Mouse (Mus musculus): Measurements from ENCODE around the gene Foxs1.

Gene Foxs1

DNA sequence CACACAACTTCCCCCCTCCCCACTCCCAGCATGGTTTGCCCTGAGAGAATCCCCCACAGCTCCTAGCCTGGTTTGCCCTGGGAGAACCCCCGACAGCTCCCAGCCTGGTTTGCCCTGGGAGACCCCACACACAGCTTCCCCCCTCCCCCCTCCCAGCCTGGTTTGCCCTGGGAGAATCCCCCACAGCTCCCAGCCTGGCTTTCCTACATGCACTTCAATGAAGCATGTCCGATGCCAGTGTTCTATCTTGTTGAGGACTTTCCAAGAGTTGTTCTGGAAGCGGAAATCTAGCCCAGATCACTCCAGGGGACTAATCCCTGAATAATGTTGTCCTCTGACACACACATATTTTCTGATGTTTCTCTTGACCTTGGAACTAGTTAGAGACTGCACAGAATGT lies 30.4 kb downstream of the Foxs1 start:
- no peak for DNase-seq

DNA sequence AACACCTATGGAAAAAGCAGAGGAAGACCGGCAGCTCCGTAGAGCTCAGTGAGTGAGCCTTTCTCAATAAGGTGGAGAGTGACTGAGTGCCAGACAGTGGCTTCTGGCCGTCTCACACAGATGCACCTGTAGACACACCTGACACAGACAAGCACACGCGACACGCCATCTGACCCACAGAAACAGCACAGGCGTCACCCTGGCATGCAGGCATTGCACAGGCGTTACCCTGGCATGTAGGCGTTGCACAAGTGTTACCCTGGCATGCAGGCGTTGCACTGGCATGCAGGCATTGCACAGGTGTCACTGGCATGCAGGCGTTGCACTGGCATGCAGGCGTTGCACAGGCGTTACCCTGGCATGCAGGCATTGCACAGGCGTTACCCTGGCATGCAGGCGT lies 31.7 kb downstream of the Foxs1 start:
- DNase-seq, result peak; percentile 80

DNA sequence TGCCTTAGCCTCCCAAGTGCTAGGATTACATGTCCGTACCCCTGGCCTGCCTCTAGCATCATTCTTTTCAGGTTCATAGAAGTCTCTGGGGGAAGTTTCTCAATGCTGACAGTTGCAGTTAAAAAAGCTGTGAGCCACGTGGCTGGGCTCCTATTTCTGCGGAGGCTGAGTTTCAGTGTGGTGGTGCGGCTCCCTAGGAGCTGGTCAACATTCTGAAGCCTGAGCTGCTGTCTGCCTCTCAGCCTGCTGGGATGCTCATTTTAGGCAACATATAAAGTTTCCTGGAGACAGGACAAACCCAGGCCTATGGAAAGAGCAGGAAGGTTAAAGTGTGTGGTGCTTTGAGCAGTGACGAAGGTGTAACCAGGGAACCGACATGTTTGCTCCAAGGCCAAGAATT lies 34.0 kb downstream of the Foxs1 start:
- no peak for DNase-seq

DNA sequence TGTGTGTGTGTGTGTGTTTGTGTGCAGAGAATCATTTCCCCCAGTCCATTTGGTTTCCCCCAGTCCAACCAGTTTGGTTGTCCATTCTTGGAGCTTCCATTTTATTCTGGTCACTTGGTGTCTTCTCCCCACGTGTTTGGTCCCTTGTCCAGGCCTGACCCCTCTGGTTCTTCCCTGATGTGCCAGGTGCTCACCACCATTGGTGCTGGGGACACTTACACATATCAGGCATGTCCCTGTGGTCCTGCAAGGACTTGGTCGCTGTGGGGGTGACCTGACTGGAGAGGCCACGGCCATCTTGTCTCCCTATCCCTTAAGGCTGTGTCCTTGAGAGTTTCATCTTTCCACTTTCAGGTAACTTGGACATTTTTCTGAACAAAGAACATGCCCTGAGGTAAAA lies 36.1 kb downstream of the Foxs1 start:
- peak; percentile 61 for DNase-seq

DNA sequence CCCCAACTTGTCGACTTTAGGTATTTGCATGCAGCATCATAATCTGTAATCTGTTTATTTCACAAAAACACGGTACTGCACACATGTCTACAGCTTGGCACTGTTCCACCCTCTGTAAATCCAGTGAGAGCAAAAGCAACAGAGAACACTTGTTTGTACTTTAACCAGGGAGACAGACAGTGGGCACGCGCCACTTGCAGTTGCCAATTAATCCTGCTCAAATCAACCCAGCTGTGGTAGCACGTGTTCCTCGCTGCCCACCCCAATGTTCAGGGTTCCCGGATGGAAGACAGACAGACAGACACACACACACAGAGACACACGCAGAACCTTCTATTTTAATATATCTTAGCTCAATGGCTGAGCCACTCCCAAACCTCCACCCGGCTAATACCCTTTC lies 37.2 kb downstream of the Foxs1 start:
- DNase-seq, result peak; percentile 70

- no peak for DNase-seq
These were observed 44.2 kb downstream of the Foxs1 start for GRCm38 (mm10) chr2:152888774-152889173.

DNA sequence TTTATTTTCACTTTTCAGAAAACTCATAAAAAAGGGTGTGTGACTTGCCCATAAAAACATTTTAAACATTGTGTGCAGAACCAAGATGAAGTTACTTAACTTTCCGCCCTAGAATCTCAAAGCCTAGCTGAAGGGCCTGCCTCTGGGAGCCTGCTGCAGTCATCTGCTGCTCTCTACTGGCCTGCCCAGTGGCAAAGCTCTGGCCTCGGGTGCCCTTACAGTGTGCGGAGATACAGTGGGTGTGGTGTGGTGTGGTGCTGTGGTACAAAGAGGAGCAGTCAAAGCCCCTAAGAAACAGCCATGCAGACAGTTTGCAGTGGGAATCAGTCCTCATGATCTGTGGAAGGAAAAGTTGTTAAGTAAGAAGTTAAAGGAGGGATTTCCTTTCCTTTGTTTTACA lies 45.8 kb downstream of the Foxs1 start:
- peak; percentile 44 for DNase-seq

DNA sequence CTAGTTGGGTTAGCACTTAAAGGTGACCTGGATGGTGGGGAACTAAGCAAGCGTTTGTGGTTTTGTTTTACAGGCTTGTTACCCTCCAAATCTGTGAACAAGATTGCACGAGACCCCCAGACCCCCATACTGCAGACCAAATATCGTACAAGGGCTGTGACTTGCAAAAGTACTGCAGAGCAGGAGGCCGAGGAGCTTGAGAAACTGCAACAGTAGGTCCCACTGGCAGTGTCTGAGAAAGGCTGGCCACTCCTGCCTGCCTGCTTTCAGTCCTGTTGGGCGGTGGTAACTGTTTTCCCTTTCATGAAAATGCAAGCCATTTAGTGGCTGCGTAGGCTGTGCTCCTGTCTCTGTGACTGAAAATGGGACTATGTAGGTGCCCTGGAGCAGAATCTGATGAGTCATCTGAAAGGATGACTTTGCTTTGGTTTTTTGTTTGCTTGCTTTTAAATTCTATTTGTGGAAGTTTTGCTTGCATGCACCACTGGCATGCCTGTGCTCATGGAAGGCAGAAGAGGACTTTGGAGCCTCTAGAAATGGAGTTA lies 48.8 kb downstream of the Foxs1 start:
- peak; percentile 83 for DNase-seq

Data from heart, adult 11 months (tissue).